Comparison of ENCODE assay signal across 9 mouse cellular contexts in genomic region chr17:30280323-30281118, GRCm38 (mm10).
A peak's percentile ranks its signal among the peaks of the same experiment; 100 is the strongest.
DNase-seq lines count a peak whose midpoint lies in the region; ATAC-seq lines count a peak whose summit lies in the region.
"Had no signal": no experiment of that assay in that cellular context is flagged by ENCODE, and none has a peak within 500 bp of the region (broad histone marks: within the 10 kb centered on the region; RNA-seq: fewer than 3 reads in every experiment).

No protein-coding gene starts in this region.

- no peak overlapping the region for H3K4me2 ChIP-seq in heart, embryonic 13.5 days
- no peak overlapping the region for H3K4me2 ChIP-seq in liver, embryonic 13.5 days
- H3K4me2 ChIP-seq: heart, embryonic 15.5 days had no signal

- intact Hi-C loops in heart, postnatal 25 days (cut with DNase I), result no loop called here
- intact Hi-C loops in gastrocnemius, postnatal 14 days (cut with DNase I; ENCODE audit: low total_unique reads), result no loop called here

- DNase-seq in heart, postnatal 25 days (ENCODE audit: low spot score), result no peak
- peak; percentile 15 for DNase-seq in 3T3-L1 (ENCODE audit: low read depth, low spot score)
- peak; percentile 51 for DNase-seq in embryo, embryonic 10.5 days (ENCODE audit: low spot score)
- DNase-seq in liver, embryonic 13.5 days, result peak; percentile 60
- DNase-seq in adrenal gland, adult 2 months, result no peak
- DNase-seq in gastrocnemius, postnatal 14 days, result no peak
- DNase-seq in cerebellum, postnatal 25 days, result no peak

- no peak overlapping the region for H3K4me3 ChIP-seq in heart, embryonic 13.5 days
- H3K4me3 ChIP-seq in liver, embryonic 13.5 days (replicated peaks), result no peak overlapping the region
- H3K4me3 ChIP-seq: heart, embryonic 15.5 days had no signal

- H3K4me1 ChIP-seq in heart, embryonic 13.5 days, result peaks cover 27% of the 10 kb centered on the region
- H3K4me1 ChIP-seq in liver, embryonic 13.5 days (replicated peaks), result peaks cover 14% of the 10 kb centered on the region

- H3K27ac ChIP-seq in heart, embryonic 13.5 days (replicated peaks), result 0 out of 2 replicates have a peak overlapping the region, but pooled peaks have one; percentile 24
- no peak overlapping the region for H3K27ac ChIP-seq in liver, embryonic 13.5 days
- H3K27ac ChIP-seq: heart, embryonic 15.5 days had no signal

- no peaks in the 10 kb centered on the region for H3K27me3 ChIP-seq in heart, embryonic 13.5 days (replicated peaks)
- no peaks in the 10 kb centered on the region for H3K27me3 ChIP-seq in liver, embryonic 13.5 days
- H3K27me3 ChIP-seq: heart, embryonic 15.5 days had no signal

- no peak for ATAC-seq in heart, embryonic 13.5 days (ENCODE audit: extremely low read depth, insufficient number of reproducible peaks, low FRiP score, low TSS enrichment)
- ATAC-seq in liver, embryonic 13.5 days (ENCODE audit: low read depth), result peak; percentile 79

- H3K36me3 ChIP-seq in heart, embryonic 13.5 days, result no peaks in the 10 kb centered on the region
- no peaks in the 10 kb centered on the region for H3K36me3 ChIP-seq in liver, embryonic 13.5 days
- H3K36me3 ChIP-seq: heart, embryonic 15.5 days had no signal

- WGBS in heart, embryonic 13.5 days, result 45% methylated on average over 7 of the region's 7 CpGs
- WGBS in liver, embryonic 13.5 days (ENCODE audit: insufficient replicate concordance), result 16% methylated on average over 7 of the region's 7 CpGs

- no peak overlapping the region for H3K9ac ChIP-seq in heart, embryonic 13.5 days
- H3K9ac ChIP-seq in liver, embryonic 13.5 days, result no peak overlapping the region
- H3K9ac ChIP-seq: heart, embryonic 15.5 days had no signal

- H3K9me3 ChIP-seq in heart, embryonic 13.5 days, result no peaks in the 10 kb centered on the region
- no peaks in the 10 kb centered on the region for H3K9me3 ChIP-seq in liver, embryonic 13.5 days (replicated peaks)
- H3K9me3 ChIP-seq: heart, embryonic 15.5 days had no signal

Comparison
In these comparisons a context has a peak if more than half of its experiments do, and no peak if none do; other contexts are left out.
1. DNase-seq: peak in 3T3-L1 (single experiment), embryo, embryonic 10.5 days (single experiment) and liver, embryonic 13.5 days (single experiment); none in heart, postnatal 25 days (single experiment), adrenal gland, adult 2 months (single experiment), gastrocnemius, postnatal 14 days (single experiment) and cerebellum, postnatal 25 days (0 of 2).